Mouse (Mus musculus): Measurements from ENCODE around the gene Skp1a. TPM values are rescaled to one million over a fixed set of nuclear protein-coding genes. Genes with fewer than 3 reads are reported as not detected.

Skp1a gene
- polyA plus RNA-seq, 1 experiment from 2014 or later = 848 TPM

DNA sequence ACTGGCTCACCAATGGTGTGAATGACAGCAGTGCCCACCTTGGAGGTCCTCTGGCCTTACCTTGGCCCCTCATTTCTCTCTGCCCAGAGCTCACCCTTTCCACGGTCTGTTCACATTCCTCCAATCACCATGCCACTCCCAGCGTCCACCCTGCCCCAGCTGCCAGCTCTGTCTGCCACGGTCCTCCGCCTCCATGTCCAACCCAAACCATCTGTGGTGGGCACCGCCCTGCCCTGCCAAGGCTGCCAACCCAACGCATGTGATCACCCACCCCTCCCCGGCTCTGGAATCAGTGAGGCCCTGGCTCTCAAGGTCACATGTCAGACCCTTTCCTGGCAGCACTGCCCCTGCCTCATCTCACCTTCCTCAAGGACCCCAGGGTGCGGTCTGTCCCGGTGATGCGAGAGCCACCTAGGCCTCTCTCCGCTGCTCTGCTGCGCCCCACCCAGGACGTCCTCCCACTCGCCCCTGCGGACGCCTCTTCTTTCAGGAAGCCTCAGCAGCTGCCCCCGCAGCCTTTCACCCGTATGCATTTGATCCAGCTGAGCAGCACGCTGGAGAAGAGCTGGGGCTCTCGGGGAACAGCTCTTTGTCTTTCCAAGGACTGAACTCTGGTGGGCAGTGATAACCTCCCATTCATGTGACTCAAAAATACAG, 42.8 kb downstream of the Skp1a start:
- peaks cover 10% of the 10 kb centered on the region for H3K4me1 ChIP-seq (replicated peaks)
- H3K4me3 ChIP-seq (replicated peaks) = no peak overlapping the region
- WGBS = 89% methylated on average over 20 of the region's 20 CpGs
- no peaks in the 10 kb centered on the region for H3K27me3 ChIP-seq (replicated peaks)
- H3K36me3 ChIP-seq = no peaks in the 10 kb centered on the region
- H3K9me3 ChIP-seq = no peaks in the 10 kb centered on the region
- H3K27ac ChIP-seq = no peak overlapping the region
- no peak overlapping the region for H3K9ac ChIP-seq
- no peak for ATAC-seq
- no peak overlapping the region for H3K4me2 ChIP-seq (replicated peaks)

DNA sequence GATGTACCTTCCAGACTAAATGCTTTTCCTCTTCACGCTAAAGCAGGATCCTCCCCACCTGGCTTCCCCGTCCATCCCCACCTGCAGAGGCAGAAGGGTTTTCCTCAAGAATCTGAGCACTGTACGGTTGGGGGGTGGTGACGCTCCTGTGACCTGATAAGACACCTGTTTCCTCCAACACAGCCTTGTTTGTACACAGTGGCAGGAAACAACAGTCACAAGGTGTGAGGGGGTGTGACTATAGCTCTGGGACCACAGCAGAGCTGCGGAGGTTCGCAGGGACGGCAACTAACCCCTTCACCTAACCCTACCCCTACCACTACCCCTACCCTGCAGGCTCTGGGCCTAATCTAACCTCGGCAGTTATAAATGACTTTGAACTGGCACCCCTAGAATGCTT, 43.6 kb downstream of the Skp1a start:
- Histone ChIP-seq H3K27ac (no peak overlapping the region), H3K4me1 (replicated peaks) (peaks cover 10% of the 10 kb centered on the region), H3K9me3 (no peaks in the 10 kb centered on the region), H3K9ac (no peak overlapping the region), H3K4me2 (replicated peaks) (no peak overlapping the region), H3K27me3 (replicated peaks) (no peaks in the 10 kb centered on the region), H3K4me3 (replicated peaks) (no peak overlapping the region), H3K36me3 (no peaks in the 10 kb centered on the region)
- WGBS = 78% methylated on average over 8 of the region's 8 CpGs
- no peak for ATAC-seq

DNA sequence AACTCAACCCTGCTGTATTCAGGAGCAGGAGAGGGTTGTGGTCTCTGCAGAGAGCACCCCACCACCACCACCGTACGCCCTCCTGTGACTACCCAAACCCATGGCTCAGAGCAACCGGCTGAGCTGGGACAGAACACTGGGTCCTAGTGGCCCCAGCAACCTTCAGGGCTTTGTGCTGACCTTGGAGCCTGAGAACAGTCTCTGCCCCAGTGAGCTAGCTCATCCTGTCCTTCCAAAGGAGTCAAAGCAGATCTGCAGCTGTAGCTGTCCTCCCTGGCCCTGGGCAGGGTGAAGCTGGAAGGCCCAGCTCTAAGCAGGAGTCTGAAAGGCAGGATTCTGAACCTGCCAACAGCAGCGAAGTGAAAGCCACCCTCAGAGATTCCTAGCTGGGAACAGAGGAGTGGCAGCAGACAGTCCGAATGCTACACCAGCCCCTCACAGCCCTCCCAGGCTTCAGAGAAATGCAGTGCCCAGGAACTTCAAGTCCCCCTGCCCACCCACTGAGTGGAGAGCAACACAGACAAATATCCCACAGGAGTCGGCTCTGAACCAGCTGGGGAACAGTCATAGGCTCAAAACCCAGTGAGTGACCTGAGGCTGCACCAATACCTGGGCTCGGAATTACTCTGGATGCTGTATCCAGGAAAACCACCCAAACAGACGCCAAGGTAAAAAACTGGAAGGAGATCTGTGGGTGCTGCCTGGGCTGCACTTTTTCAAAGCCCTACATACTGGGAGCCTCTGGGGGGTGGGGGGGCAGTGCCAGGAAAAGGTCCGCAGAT, 44.2 kb downstream of the Skp1a start:
- no peaks in the 10 kb centered on the region for H3K36me3 ChIP-seq
- WGBS = 85% methylated on average over 9 of the region's 9 CpGs
- no peak overlapping the region for H3K4me3 ChIP-seq (replicated peaks)
- H3K9me3 ChIP-seq = no peaks in the 10 kb centered on the region
- no peak overlapping the region for H3K27ac ChIP-seq
- no peak overlapping the region for H3K4me2 ChIP-seq (replicated peaks)
- no peak for ATAC-seq
- peaks cover 10% of the 10 kb centered on the region for H3K4me1 ChIP-seq (replicated peaks)
- no peaks in the 10 kb centered on the region for H3K27me3 ChIP-seq (replicated peaks)
- H3K9ac ChIP-seq = no peak overlapping the region

DNA sequence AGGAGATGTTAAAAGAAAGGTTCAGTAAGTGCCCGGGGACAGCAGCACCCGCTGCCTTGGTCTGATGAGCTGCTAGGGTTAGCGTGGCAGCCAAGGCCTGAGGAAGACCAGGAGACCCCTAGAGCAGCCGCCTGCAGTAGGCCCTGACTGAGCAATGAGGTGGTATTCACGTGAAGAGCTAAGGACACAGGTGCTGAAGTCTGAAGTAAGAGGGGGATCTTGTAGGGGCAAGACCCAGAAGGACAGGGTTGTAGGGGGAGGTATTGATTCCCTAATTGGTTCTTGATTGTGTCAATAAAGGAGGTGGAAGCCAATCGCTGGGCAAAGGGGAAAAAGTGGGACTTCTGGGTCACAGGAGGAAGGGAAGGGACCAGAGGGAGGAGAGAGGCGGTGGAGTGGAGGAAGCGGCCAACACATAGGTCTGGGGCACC, 45.2 kb downstream of the Skp1a start:
- no peaks in the 10 kb centered on the region for H3K27me3 ChIP-seq (replicated peaks)
- ATAC-seq = no peak
- H3K4me3 ChIP-seq (replicated peaks) = no peak overlapping the region
- peaks cover 10% of the 10 kb centered on the region for H3K4me1 ChIP-seq (replicated peaks)
- H3K9ac ChIP-seq = no peak overlapping the region
- H3K4me2 ChIP-seq (replicated peaks) = no peak overlapping the region
- H3K36me3 ChIP-seq = no peaks in the 10 kb centered on the region
- no peak overlapping the region for H3K27ac ChIP-seq
- no peaks in the 10 kb centered on the region for H3K9me3 ChIP-seq
- 88% methylated on average over 8 of the region's 8 CpGs for WGBS

DNA sequence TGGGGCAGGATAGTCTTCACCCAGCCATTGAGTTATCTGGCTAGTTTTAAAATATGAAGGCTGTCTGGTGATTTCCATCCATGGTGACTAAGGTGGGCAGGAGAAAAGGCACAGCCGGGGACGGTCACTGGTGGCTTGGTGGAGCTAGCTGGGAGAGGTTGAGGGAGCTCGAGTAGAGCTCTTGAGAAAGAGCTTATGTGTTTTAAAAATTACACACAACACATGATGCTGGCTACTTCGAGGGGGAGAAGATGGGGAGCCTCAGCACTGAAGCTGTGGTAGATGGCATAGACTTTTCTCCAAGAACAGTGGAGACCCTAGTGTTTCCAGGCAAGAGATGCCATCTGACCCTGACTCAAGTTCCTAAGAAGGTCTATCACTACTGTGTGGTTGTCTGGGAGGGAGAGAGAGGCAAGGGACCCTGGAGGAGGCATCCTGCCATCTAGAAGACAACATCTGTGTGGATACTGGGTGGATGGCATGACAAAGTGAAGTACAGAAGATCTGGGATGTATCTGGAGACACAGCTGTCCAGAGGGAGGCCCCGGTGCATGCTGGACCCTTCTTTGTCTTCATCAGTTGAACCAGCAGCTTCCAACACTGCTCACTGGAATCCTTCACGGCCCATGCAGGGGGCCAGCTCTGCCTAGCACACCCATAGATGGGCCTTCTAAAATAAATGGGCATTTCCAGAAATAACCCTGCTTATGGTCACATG, 45.8 kb downstream of the Skp1a start:
- Histone ChIP-seq H3K4me3 (replicated peaks) (no peak overlapping the region), H3K36me3 (no peaks in the 10 kb centered on the region), H3K9ac (no peak overlapping the region), H3K4me2 (replicated peaks) (no peak overlapping the region), H3K27me3 (replicated peaks) (no peaks in the 10 kb centered on the region), H3K9me3 (no peaks in the 10 kb centered on the region), H3K4me1 (replicated peaks) (peaks cover 10% of the 10 kb centered on the region), H3K27ac (no peak overlapping the region)
- 90% methylated on average over 6 of the region's 6 CpGs for WGBS
- ATAC-seq = no peak

DNA sequence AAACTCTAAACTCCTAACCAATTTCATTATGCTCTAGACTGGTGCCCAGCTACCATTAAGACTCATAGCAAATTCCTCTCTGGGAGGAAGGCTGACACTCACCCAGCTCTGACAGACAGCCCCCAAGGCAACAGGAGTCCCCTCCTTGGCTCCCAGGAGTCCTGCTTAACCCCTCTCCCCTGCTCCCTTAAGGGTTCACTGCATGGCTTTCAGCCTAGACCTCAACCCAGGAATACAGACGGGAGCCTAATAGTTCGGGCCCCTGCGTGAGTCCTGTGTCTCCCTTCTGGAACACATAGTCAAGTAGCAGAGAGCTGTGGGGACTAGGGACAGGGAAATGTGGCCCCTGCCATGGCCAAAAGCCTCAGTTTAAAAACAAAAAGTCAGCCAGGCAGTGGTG, 46.4 kb downstream of the Skp1a start:
- 96% methylated on average over 3 of the region's 3 CpGs for WGBS
- Histone ChIP-seq H3K27me3 (replicated peaks) (no peaks in the 10 kb centered on the region), H3K9me3 (no peaks in the 10 kb centered on the region), H3K27ac (no peak overlapping the region), H3K9ac (no peak overlapping the region), H3K4me3 (replicated peaks) (no peak overlapping the region), H3K4me1 (replicated peaks) (peaks cover 7% of the 10 kb centered on the region), H3K4me2 (replicated peaks) (no peak overlapping the region), H3K36me3 (no peaks in the 10 kb centered on the region)
- ATAC-seq = no peak

DNA sequence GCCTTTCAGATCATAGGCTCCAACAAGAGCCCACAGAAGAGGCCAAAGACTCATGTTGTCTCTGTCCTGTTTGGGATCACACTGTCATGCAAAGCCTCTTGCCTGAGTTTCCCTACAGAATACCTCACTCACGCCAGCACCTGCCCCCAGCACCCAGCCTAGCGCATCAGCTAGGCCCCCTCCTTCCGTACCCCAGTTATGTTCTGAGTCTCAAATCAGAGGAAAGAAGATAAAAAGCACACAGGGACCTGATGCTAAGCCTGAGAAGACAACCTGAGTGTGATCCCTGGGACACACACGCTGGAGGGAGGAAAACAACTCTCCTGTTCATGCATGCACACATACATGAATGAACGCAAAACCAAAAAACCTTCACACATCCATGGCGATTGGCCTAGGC, 47.2 kb downstream of the Skp1a start:
- no peak overlapping the region for H3K9ac ChIP-seq
- peaks cover 13% of the 10 kb centered on the region for H3K4me1 ChIP-seq (replicated peaks)
- H3K36me3 ChIP-seq = no peaks in the 10 kb centered on the region
- H3K4me3 ChIP-seq (replicated peaks) = no peak overlapping the region
- H3K27me3 ChIP-seq (replicated peaks) = no peaks in the 10 kb centered on the region
- no peak for ATAC-seq
- H3K4me2 ChIP-seq (replicated peaks) = no peak overlapping the region
- 94% methylated on average over 6 of the region's 6 CpGs for WGBS
- H3K27ac ChIP-seq = no peak overlapping the region
- H3K9me3 ChIP-seq = no peaks in the 10 kb centered on the region

DNA sequence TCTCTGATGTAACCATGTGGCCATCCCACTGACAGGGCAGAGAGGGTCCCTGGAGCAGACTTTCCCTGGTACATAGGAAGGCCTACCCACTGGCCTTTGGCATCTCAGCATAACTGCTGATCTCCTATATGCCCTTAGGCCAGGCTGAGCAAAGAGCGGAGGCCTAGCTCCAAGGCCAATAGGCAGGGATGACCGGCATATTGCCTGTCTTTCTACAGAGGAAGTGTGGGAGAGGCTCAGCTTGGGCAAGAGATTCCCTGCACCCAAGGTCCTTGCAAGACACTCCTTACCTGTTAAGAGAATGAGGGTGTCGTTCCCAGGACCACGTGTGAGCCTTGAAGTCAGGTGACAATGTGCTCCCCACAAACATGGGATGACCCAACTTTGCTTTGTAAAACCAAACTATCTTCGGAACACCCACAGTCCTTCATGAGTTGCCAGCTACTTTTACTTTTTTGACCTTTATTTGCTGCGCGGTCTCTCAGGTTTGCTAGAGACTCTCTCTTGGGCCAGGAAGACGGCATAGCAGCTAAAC, 47.9 kb downstream of the Skp1a start:
- WGBS = 93% methylated on average over 8 of the region's 8 CpGs
- Histone ChIP-seq H3K4me3 (replicated peaks) (no peak overlapping the region), H3K27me3 (replicated peaks) (no peaks in the 10 kb centered on the region), H3K9me3 (no peaks in the 10 kb centered on the region), H3K9ac (no peak overlapping the region), H3K36me3 (no peaks in the 10 kb centered on the region), H3K4me2 (replicated peaks) (no peak overlapping the region), H3K4me1 (replicated peaks) (peaks cover 20% of the 10 kb centered on the region), H3K27ac (no peak overlapping the region)
- no peak for ATAC-seq

DNA sequence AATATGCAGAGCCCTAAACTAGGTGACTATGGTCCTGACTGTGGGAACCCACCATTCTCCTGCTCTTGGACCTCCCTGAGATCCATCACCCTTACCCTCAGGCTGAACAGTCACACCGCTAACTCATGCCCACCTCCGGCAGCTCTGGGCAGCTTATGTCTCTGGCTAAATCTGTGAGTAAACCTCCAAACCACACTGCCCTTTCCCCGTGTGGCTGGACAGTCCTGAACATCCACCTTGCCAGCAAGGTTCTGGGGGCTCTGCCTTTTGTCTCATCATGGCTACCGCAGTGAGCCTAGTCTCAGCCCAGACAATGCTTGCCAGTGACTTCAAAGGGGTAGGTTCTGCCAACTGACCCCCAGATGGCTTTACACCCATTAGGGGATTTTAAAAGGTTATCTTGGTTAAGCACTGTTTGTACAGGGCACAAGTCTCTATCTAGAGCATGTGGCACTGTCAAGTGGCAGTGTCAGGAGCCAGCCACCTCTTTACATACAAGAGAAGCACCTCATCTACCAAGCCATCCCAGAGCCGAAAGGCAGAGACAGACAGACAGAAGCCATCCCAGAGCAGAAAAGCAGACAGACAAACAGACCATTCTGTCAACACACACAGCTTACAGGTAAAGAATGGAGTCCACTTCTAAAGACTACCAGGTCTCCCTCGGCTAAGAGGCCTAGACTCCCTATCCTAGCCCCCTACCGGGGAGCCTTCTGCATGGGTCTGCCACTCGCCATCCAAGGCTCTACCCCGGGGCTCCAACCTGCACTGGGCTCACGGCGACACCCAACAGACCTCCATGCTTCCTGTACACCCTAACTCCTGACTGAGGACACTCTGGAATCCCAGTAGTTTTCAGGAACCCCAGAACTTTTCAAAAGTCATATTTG, 49.0 kb downstream of the Skp1a start:
- no peak overlapping the region for H3K4me3 ChIP-seq (replicated peaks)
- H3K27ac ChIP-seq = no peak overlapping the region
- H3K9ac ChIP-seq = no peak overlapping the region
- no peak overlapping the region for H3K4me2 ChIP-seq (replicated peaks)
- H3K9me3 ChIP-seq = no peaks in the 10 kb centered on the region
- ATAC-seq = no peak
- H3K27me3 ChIP-seq (replicated peaks) = 0 out of 2 replicates have a peak, but pooled peaks cover 2% of the 10 kb centered on the region
- WGBS = 89% methylated on average over 11 of the region's 11 CpGs
- H3K36me3 ChIP-seq = no peaks in the 10 kb centered on the region
- peaks cover 20% of the 10 kb centered on the region for H3K4me1 ChIP-seq (replicated peaks)

DNA sequence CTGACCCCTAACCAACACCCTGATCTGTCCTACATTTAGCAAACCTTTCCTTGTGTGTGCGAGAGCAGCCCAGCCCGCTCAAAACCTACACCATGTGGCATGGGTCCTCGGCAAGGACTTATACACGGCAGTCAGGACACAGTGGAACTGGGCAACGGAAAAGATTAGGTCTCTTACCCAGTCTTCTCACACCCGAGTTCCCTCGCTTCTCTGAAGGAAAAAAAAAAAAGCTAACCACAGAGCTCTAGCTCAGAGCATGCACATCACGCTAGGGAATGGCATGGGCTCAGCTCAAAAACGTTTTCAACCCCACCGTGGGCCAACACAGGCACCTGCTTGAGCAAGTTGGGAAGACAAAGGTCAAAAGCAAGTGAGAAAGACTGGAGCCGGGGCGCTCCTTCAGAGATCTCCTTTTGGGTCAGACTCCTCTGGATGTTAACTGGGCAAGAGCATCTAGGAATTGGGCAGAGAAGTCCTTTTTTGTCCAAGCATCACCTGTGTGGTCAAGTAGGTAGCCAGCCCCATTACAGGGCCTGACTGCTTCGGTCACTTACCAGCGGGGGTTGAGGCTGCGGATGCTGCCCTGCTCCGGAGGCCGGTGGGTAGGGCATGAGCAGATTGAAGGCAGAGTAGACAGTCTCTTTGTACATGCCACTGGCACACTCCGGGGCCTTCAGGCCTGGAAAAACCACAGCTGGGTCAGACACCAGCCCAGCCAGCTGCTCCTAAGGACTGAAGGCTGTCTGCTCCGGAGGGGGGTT, 50.0 kb downstream of the Skp1a start:
- Histone ChIP-seq H3K4me1 (replicated peaks) (peaks cover 20% of the 10 kb centered on the region), H3K27ac (no peak overlapping the region), H3K4me2 (replicated peaks) (peak overlapping the region; percentile 98), H3K27me3 (replicated peaks) (0 out of 2 replicates have a peak, but pooled peaks cover 2% of the 10 kb centered on the region), H3K9ac (peak overlapping the region; percentile 62; the same call in 1 of the 2 replicates), H3K36me3 (no peaks in the 10 kb centered on the region), H3K9me3 (no peaks in the 10 kb centered on the region), H3K4me3 (replicated peaks) (peak overlapping the region; percentile 74)
- ATAC-seq = no peak
- WGBS = 70% methylated on average over 19 of the region's 19 CpGs

DNA sequence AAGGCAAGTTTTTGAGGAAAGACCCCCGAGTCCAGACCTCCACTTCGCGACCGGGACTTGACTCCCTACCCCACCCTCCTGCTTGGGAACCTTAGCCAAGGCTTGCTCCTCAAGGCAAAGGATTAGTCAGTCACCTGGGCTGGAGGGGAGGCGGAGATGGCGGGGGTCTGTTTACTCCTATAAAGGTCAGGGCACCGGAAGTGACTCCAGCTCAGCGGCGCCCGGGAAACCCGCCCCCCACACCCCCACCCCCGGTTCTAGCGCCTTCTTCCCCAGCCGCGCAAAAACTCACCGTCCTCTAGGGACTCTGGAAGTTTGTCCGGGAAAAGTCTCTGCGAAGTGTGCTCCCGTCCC, 50.6 kb downstream of the Skp1a start:
- peak overlapping the region; percentile 74 for H3K4me3 ChIP-seq (replicated peaks)
- ATAC-seq = no peak; the same call in 1 of the 2 replicates
- peaks cover 20% of the 10 kb centered on the region for H3K4me1 ChIP-seq (replicated peaks)
- 0 out of 2 replicates have a peak overlapping the region, but pooled peaks have one; percentile 19 for H3K27ac ChIP-seq
- H3K9me3 ChIP-seq = no peaks in the 10 kb centered on the region
- H3K9ac ChIP-seq = peak overlapping the region; percentile 62
- 0 out of 2 replicates have a peak, but pooled peaks cover 2% of the 10 kb centered on the region for H3K27me3 ChIP-seq (replicated peaks)
- WGBS = 3% methylated on average over 19 of the region's 19 CpGs
- H3K36me3 ChIP-seq = no peaks in the 10 kb centered on the region
- peak overlapping the region; percentile 98 for H3K4me2 ChIP-seq (replicated peaks)

Measured in intestine, embryonic 15.5 days (tissue).